Mouse (Mus musculus) intestine, embryonic 15.5 days (tissue): ENCODE data around the gene Itpr2. TPM values are rescaled to one million over a fixed set of nuclear protein-coding genes. Genes with fewer than 3 reads are reported as not detected.

Source experiments
- ATAC-seq: fragments of 200-750 bp; cut with Nextera tagmentation; 2 replicates; pipeline ENCODE4 v1.8.0; 2017; ENCODE audit warnings: moderate TSS enrichment, moderate library complexity
- H3K27ac ChIP-seq: fragments of 300-500 bp; sonication (generic); 2 replicates; pipeline ENCODE4 v1.5.1; 2015; ENCODE audit warnings: mild to moderate bottlenecking, inconsistent platforms
- H3K27me3 ChIP-seq: fragments of 300-500 bp; sonication (generic); replicated peaks from 2 replicates; pipeline ENCODE4 v1.6.1; 2015; ENCODE audit warnings: inconsistent platforms
- H3K36me3 ChIP-seq: fragments of 300-500 bp; sonication (generic); 2 replicates; pipeline ENCODE4 v1.6.1; 2015; ENCODE audit warnings: inconsistent platforms
- H3K4me1 ChIP-seq: fragments of 300-500 bp; sonication (generic); replicated peaks from 2 replicates; pipeline ENCODE4 v1.6.1; 2015; ENCODE audit warnings: inconsistent platforms
- H3K4me2 ChIP-seq: fragments of 300-500 bp; sonication (generic); replicated peaks from 2 replicates; pipeline ENCODE4 v1.6.1; 2015; ENCODE audit warnings: mild to moderate bottlenecking, inconsistent platforms
- H3K4me3 ChIP-seq: fragments of 300-500 bp; sonication (generic); replicated peaks from 2 replicates; pipeline ENCODE4 v1.5.1; 2015; ENCODE audit warnings: inconsistent platforms
- H3K9ac ChIP-seq: fragments of 300-500 bp; sonication (generic); 2 replicates; pipeline ENCODE4 v1.6.1; 2015; ENCODE audit warnings: inconsistent platforms
- H3K9me3 ChIP-seq: fragments of 300-500 bp; sonication (generic); 2 replicates; pipeline ENCODE4 v1.6.1; 2016; ENCODE audit warnings: inconsistent platforms
- WGBS: fragments of 180-500 bp; shearing (Covaris S2); methylation state at CpG from one replicate; pipeline ENCODE4 v1.1.7; 2015; 5-methylcytosine and 5-hydroxymethylcytosine counted together
- polyA plus RNA-seq: library from polyadenylated mRNA; unstranded; fragments of >200 nt; fragmentation: Nextera tagmentation; extraction: Ambion mirVana; gene quantifications from 2 replicates; pipeline ENCODE4 v1.2.1, GENCODE M21; 2015

The Itpr2 gene
- polyA plus RNA-seq, 1 experiment from 2014 or later = 8.8 TPM

- peaks cover 19% of the 10 kb centered on the region for H3K4me1 ChIP-seq
- no peaks in the 10 kb centered on the region for H3K36me3 ChIP-seq
- WGBS = 35% methylated on average over 7 of the region's 7 CpGs
- H3K27ac ChIP-seq = no peak overlapping the region
- no peaks in the 10 kb centered on the region for H3K9me3 ChIP-seq
- no peak overlapping the region for H3K9ac ChIP-seq
- no peak overlapping the region for H3K4me3 ChIP-seq
- no peak for ATAC-seq
- no peaks in the 10 kb centered on the region for H3K27me3 ChIP-seq
- no peak overlapping the region for H3K4me2 ChIP-seq
These were observed 218.0 kb downstream of the Itpr2 start for GRCm38 (mm10) chr6:146283981-146284380.

DNA sequence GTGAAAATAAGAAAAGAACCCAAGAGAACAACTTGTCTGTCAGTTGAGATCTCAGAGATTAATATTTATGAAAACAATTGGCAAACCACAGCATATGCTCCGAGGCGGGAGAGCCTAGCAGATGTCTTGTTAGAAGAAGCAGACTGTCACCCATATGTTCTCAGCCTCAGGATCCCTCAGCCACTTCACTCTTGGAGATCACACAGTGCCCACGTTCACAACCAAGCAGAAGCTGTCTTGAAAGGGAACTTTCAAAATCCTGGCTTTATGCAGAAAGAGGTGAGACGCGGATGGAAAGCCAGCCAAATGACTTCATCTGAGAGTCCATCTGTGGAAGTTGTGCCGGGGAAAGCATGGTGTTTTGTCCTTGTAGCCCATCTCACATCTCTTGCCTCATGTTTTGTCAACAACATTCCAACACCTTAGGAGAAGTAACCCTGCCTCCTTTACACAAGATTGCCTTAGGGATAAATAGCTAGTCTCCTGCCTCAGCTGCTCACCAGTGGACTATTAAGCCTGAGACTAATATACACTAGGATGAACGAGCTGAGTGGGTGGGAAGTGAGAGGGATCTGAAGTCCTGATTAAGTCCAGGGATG lies 219.9 kb downstream of the Itpr2 start:
- Histone ChIP-seq H3K27ac (no peak overlapping the region), H3K9ac (no peak overlapping the region), H3K4me3 (no peak overlapping the region), H3K36me3 (no peaks in the 10 kb centered on the region), H3K9me3 (no peaks in the 10 kb centered on the region), H3K27me3 (no peaks in the 10 kb centered on the region), H3K4me2 (no peak overlapping the region), H3K4me1 (peaks cover 19% of the 10 kb centered on the region)
- WGBS = 83% methylated on average over 7 of the region's 7 CpGs
- ATAC-seq = no peak

DNA sequence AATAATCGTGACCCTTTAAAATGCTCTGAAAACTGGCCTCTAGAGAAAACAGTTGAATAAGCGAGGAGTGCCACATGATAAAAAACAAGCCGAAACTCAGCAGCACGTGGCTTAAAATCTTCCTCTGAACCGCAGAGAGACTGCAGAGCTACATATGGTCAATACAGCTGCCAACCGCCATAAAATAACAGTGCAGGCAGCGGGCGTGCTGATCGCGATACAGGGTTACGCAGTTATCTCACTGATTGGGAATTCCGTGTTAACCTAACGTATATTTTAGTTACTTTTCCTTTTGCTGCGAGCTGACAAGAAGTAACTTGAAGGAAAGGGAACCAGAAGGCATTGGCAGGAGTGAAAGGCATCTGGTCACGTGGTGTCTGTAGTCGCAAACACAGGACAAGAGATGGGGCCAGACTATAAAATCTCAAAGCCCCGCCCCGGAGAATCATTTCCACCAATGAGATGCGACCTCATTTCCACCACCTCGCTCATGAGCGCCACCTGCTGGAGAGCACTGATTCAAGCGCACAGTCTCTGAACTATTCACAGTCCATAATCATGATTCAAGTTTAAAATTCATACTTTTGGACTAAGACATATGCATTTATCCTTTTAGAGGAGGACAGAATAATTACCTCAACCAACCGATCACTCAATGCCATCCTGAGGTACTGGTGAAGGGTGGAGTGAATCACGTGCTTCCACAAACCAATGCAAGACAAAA lies 220.7 kb downstream of the Itpr2 start:
- no peaks in the 10 kb centered on the region for H3K9me3 ChIP-seq
- H3K4me2 ChIP-seq = no peak overlapping the region
- ATAC-seq = no peak
- no peak overlapping the region for H3K9ac ChIP-seq
- no peak overlapping the region for H3K27ac ChIP-seq
- WGBS = 92% methylated on average over 24 of the region's 24 CpGs
- no peak overlapping the region for H3K4me3 ChIP-seq
- no peaks in the 10 kb centered on the region for H3K27me3 ChIP-seq
- no peaks in the 10 kb centered on the region for H3K36me3 ChIP-seq
- H3K4me1 ChIP-seq = peaks cover 19% of the 10 kb centered on the region

DNA sequence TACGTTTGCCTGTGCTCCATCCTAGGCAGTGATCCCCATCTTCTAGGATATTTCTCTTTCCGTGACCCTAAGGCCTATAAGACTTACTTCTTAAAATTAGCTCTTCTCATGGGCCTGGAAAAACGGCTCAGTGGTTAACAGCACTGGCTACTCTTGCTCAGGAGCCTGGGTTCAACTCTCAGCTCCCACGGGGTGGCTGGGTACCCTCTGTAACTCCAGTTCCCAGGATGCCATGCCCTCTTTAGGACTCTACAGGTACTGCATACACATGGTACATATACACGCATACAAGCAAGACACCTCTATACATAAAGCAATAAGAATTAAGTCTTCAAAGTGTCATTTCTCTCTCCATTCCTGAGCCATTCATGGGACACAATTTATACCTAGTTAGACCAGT lies 228.8 kb downstream of the Itpr2 start:
- H3K27ac ChIP-seq = no peak overlapping the region
- no peak overlapping the region for H3K4me2 ChIP-seq
- H3K4me1 ChIP-seq = peaks cover 3% of the 10 kb centered on the region; the same call in 1 of the 2 replicates
- H3K9me3 ChIP-seq = no peaks in the 10 kb centered on the region
- WGBS = 93% methylated on average over 5 of the region's 5 CpGs
- H3K36me3 ChIP-seq = no peaks in the 10 kb centered on the region
- no peak overlapping the region for H3K9ac ChIP-seq
- no peaks in the 10 kb centered on the region for H3K27me3 ChIP-seq
- H3K4me3 ChIP-seq = no peak overlapping the region
- no peak for ATAC-seq

GRCm38 (mm10) chr6:146272253-146273036 lies 229.6 kb downstream of the Itpr2 start:
- ATAC-seq = peak; percentile 52; the same call in 1 of the 2 replicates
- no peak overlapping the region for H3K4me2 ChIP-seq
- H3K27ac ChIP-seq = no peak overlapping the region
- no peaks in the 10 kb centered on the region for H3K9me3 ChIP-seq
- WGBS = 76% methylated on average over 5 of the region's 5 CpGs
- no peaks in the 10 kb centered on the region for H3K27me3 ChIP-seq
- H3K4me1 ChIP-seq = peaks cover 3% of the 10 kb centered on the region; the same call in 1 of the 2 replicates
- H3K4me3 ChIP-seq = no peak overlapping the region
- H3K9ac ChIP-seq = no peak overlapping the region
- no peaks in the 10 kb centered on the region for H3K36me3 ChIP-seq

GRCm38 (mm10) chr6:146270776-146271533 lies 231.1 kb downstream of the Itpr2 start:
- ATAC-seq = peak; percentile 96
- H3K4me3 ChIP-seq = no peak overlapping the region
- no peaks in the 10 kb centered on the region for H3K9me3 ChIP-seq
- H3K27ac ChIP-seq = no peak overlapping the region
- no peaks in the 10 kb centered on the region for H3K36me3 ChIP-seq
- 52% methylated on average over 12 of the region's 12 CpGs for WGBS
- no peak overlapping the region for H3K9ac ChIP-seq
- no peaks in the 10 kb centered on the region for H3K27me3 ChIP-seq
- peaks cover 3% of the 10 kb centered on the region; the same call in 1 of the 2 replicates for H3K4me1 ChIP-seq
- no peak overlapping the region for H3K4me2 ChIP-seq

DNA sequence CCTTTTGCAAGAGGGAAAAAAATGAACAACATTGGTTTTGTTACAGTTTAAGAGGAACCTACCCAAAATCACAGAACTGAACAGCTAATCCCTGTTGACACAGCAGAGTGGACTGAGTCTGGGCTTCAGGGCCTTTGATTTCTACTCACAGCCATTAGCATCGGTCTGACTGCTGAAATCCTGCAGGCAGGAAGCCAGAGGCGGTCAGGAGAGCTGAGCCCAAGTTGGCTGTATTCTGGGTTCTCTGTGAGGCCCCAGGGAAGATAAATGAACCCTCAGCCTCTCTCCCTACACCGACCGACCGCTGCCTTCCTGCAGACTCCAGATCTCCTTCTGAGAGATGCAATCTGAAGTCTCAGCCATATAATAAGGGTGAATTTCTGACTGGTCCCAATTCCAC lies 231.9 kb downstream of the Itpr2 start:
- no peak overlapping the region for H3K4me3 ChIP-seq
- no peak overlapping the region for H3K4me2 ChIP-seq
- peaks cover 3% of the 10 kb centered on the region; the same call in 1 of the 2 replicates for H3K4me1 ChIP-seq
- 0 out of 2 replicates have a peak, but pooled peaks have one; percentile 15 for ATAC-seq
- H3K36me3 ChIP-seq = no peaks in the 10 kb centered on the region
- H3K27ac ChIP-seq = no peak overlapping the region
- no peak overlapping the region for H3K9ac ChIP-seq
- H3K9me3 ChIP-seq = no peaks in the 10 kb centered on the region
- H3K27me3 ChIP-seq = no peaks in the 10 kb centered on the region
- WGBS = 19% methylated on average over 5 of the region's 5 CpGs

GRCm38 (mm10) chr6:146269291-146269690 lies 232.7 kb downstream of the Itpr2 start:
- Histone ChIP-seq H3K9me3 (no peaks in the 10 kb centered on the region), H3K4me2 (no peak overlapping the region), H3K36me3 (no peaks in the 10 kb centered on the region), H3K9ac (no peak overlapping the region), H3K27me3 (no peaks in the 10 kb centered on the region), H3K27ac (no peak overlapping the region), H3K4me3 (no peak overlapping the region), H3K4me1 (peaks cover 3% of the 10 kb centered on the region; the same call in 1 of the 2 replicates)
- ATAC-seq = no peak
- WGBS = 93% methylated on average over 5 of the region's 5 CpGs

DNA sequence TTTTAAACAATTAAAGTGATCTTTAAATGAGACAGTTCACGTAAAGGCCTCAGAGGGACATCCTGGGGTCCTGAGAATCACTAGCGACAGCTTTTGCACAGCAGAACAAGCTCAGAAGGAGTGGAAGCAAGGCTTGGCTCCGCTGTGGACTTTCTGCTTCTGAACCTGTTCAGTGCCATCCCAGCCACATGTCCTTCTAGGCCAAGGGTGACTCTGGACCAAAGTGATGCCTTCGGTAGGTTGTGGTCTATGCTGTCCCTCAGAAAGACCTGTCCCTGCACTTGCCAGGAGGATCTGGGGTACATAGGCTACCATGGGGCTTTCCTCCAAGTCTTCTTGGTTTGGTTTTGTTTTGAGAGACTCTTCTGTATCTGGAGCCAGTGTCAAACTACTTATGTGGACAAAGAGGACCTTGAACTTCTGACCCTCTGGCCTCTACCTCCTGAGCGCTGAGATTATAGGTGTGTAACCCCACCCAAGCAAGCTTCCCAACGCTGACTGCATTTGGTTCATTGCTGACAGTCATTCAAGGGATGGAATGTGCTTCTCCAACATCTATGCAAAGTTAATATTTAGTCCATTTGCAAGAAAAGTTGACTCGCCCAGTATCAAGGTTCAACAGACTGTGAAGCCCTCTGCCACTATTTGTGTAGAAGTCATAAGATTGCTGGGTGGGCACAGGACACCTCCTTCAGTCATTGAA lies 241.2 kb downstream of the Itpr2 start:
- 72% methylated on average over 7 of the region's 7 CpGs for WGBS
- H3K4me2 ChIP-seq = no peak overlapping the region; the same call in 1 of the 2 replicates
- no peaks in the 10 kb centered on the region for H3K27me3 ChIP-seq
- peak overlapping the region; percentile 83 for H3K27ac ChIP-seq
- no peaks in the 10 kb centered on the region for H3K9me3 ChIP-seq
- peaks cover 10% of the 10 kb centered on the region for H3K4me1 ChIP-seq
- peak; percentile 99 for ATAC-seq
- no peaks in the 10 kb centered on the region for H3K36me3 ChIP-seq
- no peak overlapping the region for H3K4me3 ChIP-seq
- H3K9ac ChIP-seq = no peak overlapping the region

DNA sequence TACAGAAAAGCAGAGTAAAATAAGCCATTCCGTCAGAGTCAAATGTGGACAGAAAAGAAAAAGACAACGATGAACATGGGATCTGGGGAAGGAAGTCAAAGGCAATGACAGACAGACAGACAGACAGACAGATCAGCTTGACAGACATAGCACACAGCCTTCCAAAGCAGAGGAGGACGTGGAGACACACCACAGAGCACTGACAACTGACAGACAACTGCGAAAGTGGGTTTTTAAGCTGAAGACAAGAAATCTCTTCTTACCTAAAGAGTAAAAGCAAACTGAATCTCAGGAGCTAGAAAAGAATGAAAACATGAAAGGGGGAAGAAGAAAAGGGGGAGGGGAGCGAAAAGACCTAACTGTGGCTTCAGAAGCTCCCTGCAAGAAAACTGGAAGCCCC lies 243.3 kb downstream of the Itpr2 start:
- Histone ChIP-seq H3K9me3 (no peaks in the 10 kb centered on the region), H3K4me1 (peaks cover 10% of the 10 kb centered on the region), H3K27ac (no peak overlapping the region), H3K36me3 (no peaks in the 10 kb centered on the region), H3K4me3 (no peak overlapping the region), H3K27me3 (no peaks in the 10 kb centered on the region), H3K9ac (no peak overlapping the region), H3K4me2 (no peak overlapping the region)
- WGBS = 93% methylated on average over 5 of the region's 5 CpGs
- ATAC-seq = no peak

DNA sequence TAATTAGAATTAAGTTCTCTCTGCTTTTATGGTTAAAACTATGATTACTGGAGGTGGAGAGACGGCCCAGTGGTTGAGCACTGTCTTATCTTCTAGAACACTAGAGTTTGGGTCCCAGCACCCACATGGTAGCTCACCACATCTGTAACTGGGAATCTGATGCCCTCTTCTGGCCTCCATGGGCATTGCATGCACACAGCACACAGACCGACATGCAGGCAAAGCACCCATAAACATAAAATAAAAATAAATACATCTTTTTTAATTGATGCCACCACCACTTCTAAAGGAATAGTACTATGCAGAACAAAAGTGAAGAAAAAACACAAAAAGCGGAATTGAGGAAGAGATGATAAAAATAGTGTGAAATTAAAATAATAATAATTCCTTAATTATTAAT lies 243.8 kb downstream of the Itpr2 start:
- no peaks in the 10 kb centered on the region for H3K36me3 ChIP-seq

More for the DNA sequence above, 243.8 kb downstream of the Itpr2 start:
- Histone ChIP-seq H3K4me1 (peaks cover 10% of the 10 kb centered on the region), H3K27me3 (no peaks in the 10 kb centered on the region), H3K4me3 (no peak overlapping the region), H3K9ac (no peak overlapping the region), H3K27ac (no peak overlapping the region), H3K9me3 (no peaks in the 10 kb centered on the region), H3K4me2 (no peak overlapping the region)
- 97% methylated on average over 3 of the region's 3 CpGs for WGBS
- ATAC-seq = no peak
